Comparison of ENCODE assay signal across 8 mouse cellular contexts in genomic region chr11:60108631-60109172, GRCm38 (mm10). TPM values are rescaled to one million over a fixed set of nuclear protein-coding genes. Genes with fewer than 3 reads are reported as not detected.
DNase-seq lines count a peak whose midpoint lies in the region; ATAC-seq lines count a peak whose summit lies in the region.

No protein-coding gene starts in this region.

- H3K4me3 ChIP-seq in hindbrain, embryonic 13.5 days, result no peak overlapping the region
- 0 out of 2 replicates have a peak overlapping the region, but pooled peaks have one; percentile 5 for H3K4me3 ChIP-seq in limb, embryonic 15.5 days

- peak overlapping the region; percentile 89; the same call in 1 of the 2 replicates for H3K4me2 ChIP-seq in hindbrain, embryonic 13.5 days
- 0 out of 2 replicates have a peak overlapping the region, but pooled peaks have one; percentile 10 for H3K4me2 ChIP-seq in limb, embryonic 15.5 days

- H3K27ac ChIP-seq in hindbrain, embryonic 13.5 days, result peak overlapping the region; percentile 98; the same call in 1 of the 2 replicates
- H3K27ac ChIP-seq in limb, embryonic 15.5 days, result peak overlapping the region; percentile 58

- no peaks in the 10 kb centered on the region for H3K36me3 ChIP-seq in hindbrain, embryonic 13.5 days
- H3K36me3 ChIP-seq in limb, embryonic 15.5 days, result no peaks in the 10 kb centered on the region

- intact Hi-C loops in left cerebral cortex, postnatal 4 days (cut with DNase I), result loop anchor here (5.0 to 10.0 kb wide), 3 partner anchors 69 to 306 kb away; partner anchors contain the start of genes Atpaf2 and Gid4
- intact Hi-C loops in left cerebral cortex, postnatal 36 days (cut with DNase I), result loop anchor here (5.0 to 10.0 kb wide), 2 partner anchors 89 to 186 kb away; no protein-coding TSS in a partner anchor

- peaks cover 74% of the 10 kb centered on the region for H3K4me1 ChIP-seq in hindbrain, embryonic 13.5 days (replicated peaks)
- H3K4me1 ChIP-seq in limb, embryonic 15.5 days, result peaks cover 75% of the 10 kb centered on the region

- no peaks in the 10 kb centered on the region for H3K27me3 ChIP-seq in hindbrain, embryonic 13.5 days
- no peaks in the 10 kb centered on the region for H3K27me3 ChIP-seq in limb, embryonic 15.5 days

- WGBS in hindbrain, embryonic 13.5 days, result 46% methylated on average over 5 of the region's 5 CpGs
- WGBS in limb, embryonic 15.5 days, result 35% methylated on average over 5 of the region's 5 CpGs

- no peaks in the 10 kb centered on the region for H3K9me3 ChIP-seq in hindbrain, embryonic 13.5 days
- no peaks in the 10 kb centered on the region for H3K9me3 ChIP-seq in limb, embryonic 15.5 days

- ATAC-seq in hindbrain, embryonic 13.5 days (ENCODE audit: low FRiP score), result no peak
- no peak for ATAC-seq in limb, embryonic 15.5 days (ENCODE audit: insufficient number of reproducible peaks, low FRiP score, low TSS enrichment, low read depth)
- no peak for ATAC-seq in megakaryocyte progenitor cell, adult 5-6 weeks (replicated peaks; ENCODE audit: poor library complexity)

- DNase-seq in left cerebral cortex, postnatal 4 days, result peak; percentile 26
- DNase-seq in left cerebral cortex, postnatal 36 days (ENCODE audit: low spot score in 2 of 2), result no peak
- peak; percentile 53 for DNase-seq in T-cell, adult 2 months (ENCODE audit: low spot score)
- DNase-seq in spleen, postnatal 4 days (ENCODE audit: low spot score in 2 of 2), result no peak
- no peak for DNase-seq in left cerebral cortex, adult 11 months (ENCODE audit: low spot score)

- H3K9ac ChIP-seq in hindbrain, embryonic 13.5 days, result peak overlapping the region; percentile 31
- H3K9ac ChIP-seq in limb, embryonic 15.5 days, result no peak overlapping the region

RNA-seq across cellular contexts. Expression of gene Rai1, which starts 3.9 kb away (rescaled TPM):
- 10 to 100 TPM; 85.9 to 92.3 TPM for total RNA-seq in left cerebral cortex, postnatal 4 days (2021)
- total RNA-seq in left cerebral cortex, postnatal 36 days (2021), result 10 to 100 TPM; 57.3 to 73.4 TPM
- 32.6 and 32.7 TPM in 2 replicates for polyA plus RNA-seq in hindbrain, embryonic 13.5 days (2015; fragmentation: Nextera tagmentation; extraction: Ambion mirVana)
- 18.9 and 22.6 TPM in 2 replicates for polyA plus RNA-seq in limb, embryonic 15.5 days (2015; fragmentation: Nextera tagmentation; extraction: Ambion mirVana)
- total RNA-seq in megakaryocyte progenitor cell, adult 5-6 weeks (2015), result 26.8 and 35.7 TPM in 2 replicates
- total RNA-seq in megakaryocyte progenitor cell, adult 5-6 weeks (2017), result 10.8 and 11.7 TPM in 2 replicates

Comparison
In these comparisons a context has a peak if more than half of its experiments do, and no peak if none do; other contexts are left out.
1. DNase-seq: peak in left cerebral cortex, postnatal 4 days (single experiment) and T-cell, adult 2 months (single experiment); none in left cerebral cortex, postnatal 36 days (0 of 2), spleen, postnatal 4 days (0 of 2) and left cerebral cortex, adult 11 months (single experiment).